Mouse (Mus musculus): Measurements from ENCODE around the gene Usp20.

GRCm38 (mm10) chr2:31053426-31053825 lies 71.3 kb downstream of the Usp20 start:
- TF ChIP-seq CTCF (IDR thresholded peaks at IDR 0.05; ENCODE audit: extremely low read depth, insufficient read length, insufficient replicate concordance, low read depth, low read length) (no peak), POLR2A (IDR thresholded peaks at IDR 0.05; ENCODE audit: low read depth, low read length) (no peak)

All from small intestine, adult 2 months (tissue).